Mouse (Mus musculus) stomach, postnatal 0 days (tissue): Measurements from ENCODE around the gene Slx4ip.

Experiments
- CTCF ChIP-seq: IDR thresholded peaks from 2 replicates; pipeline ENCODE4 v1.5.1; 2016; ENCODE audit warnings: antibody characterized with exemption, low read depth, mild to moderate bottlenecking, moderate library complexity
- EP300 ChIP-seq: optimal IDR thresholded peaks from 2 replicates; pipeline ENCODE3; 2016; ENCODE audit warnings: antibody characterized with exemption

DNA sequence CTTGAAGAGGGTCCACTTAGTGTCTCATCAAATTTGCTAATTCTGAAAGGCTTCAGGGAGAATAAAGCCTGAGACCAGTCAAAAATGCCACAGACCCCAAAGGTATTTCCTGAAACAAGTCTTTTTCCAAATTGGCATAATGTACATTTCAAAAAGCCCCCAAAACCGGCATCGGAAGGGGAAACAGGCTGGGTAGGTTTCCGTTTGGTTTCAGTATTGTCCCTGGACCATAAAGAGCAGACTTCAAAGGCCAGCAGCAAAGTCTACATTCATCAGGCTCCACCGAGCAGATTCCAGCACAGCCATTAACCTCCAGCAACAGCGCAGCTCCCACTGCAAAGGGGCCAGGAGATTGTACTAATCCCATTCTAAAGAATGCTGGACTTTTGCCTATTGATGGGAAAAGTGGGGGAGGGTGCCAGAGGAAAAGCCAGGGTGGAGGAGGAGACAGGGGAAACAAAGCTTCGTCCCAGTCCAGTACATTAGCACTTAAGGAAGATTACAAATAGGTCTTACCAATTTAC is 208.3 kb downstream of the Slx4ip start:
- no peak for TF ChIP-seq CTCF
- TF ChIP-seq EP300, result no peak
